Mouse (Mus musculus) heart, embryonic 13.5 days (tissue): ENCODE measurements around the gene Ggta1. TPM values are rescaled to one million over a fixed set of nuclear protein-coding genes. Genes with fewer than 3 reads are reported as not detected.
A peak's percentile ranks its signal among the peaks of the same experiment; 100 is the strongest.

Experiments
- ATAC-seq: fragments of 200-750 bp; cut with Nextera tagmentation; 2 replicates; pipeline ENCODE4 v1.8.0; 2017; ENCODE audit warnings: moderate TSS enrichment; ENCODE audit not compliant: insufficient number of reproducible peaks, low FRiP score, low TSS enrichment; ENCODE audit errors: extremely low read depth
- H3K27ac ChIP-seq: fragments of 300-500 bp; sonication (generic); replicated peaks from 2 replicates; pipeline ENCODE4 v1.5.1; 2015; ENCODE audit warnings: moderate library complexity, mild to moderate bottlenecking, inconsistent platforms
- H3K27me3 ChIP-seq: fragments of 300-500 bp; sonication (generic); replicated peaks from 2 replicates; pipeline ENCODE4 v1.6.1; 2015; ENCODE audit warnings: mild to moderate bottlenecking, inconsistent platforms
- H3K36me3 ChIP-seq: fragments of 300-500 bp; sonication (generic); 2 replicates; pipeline ENCODE4 v1.6.1; 2015; ENCODE audit warnings: mild to moderate bottlenecking, inconsistent platforms
- H3K4me1 ChIP-seq: fragments of 300-500 bp; sonication (generic); 2 replicates; pipeline ENCODE4 v1.6.1; 2015; ENCODE audit warnings: inconsistent platforms
- H3K4me2 ChIP-seq: fragments of 300-500 bp; sonication (generic); 2 replicates; pipeline ENCODE4 v1.6.1; 2015; ENCODE audit warnings: inconsistent platforms, mild to moderate bottlenecking, moderate library complexity
- H3K4me3 ChIP-seq: fragments of 300-500 bp; sonication (generic); 2 replicates; pipeline ENCODE4 v1.5.1; 2015; ENCODE audit warnings: moderate library complexity, mild to moderate bottlenecking, inconsistent platforms
- H3K9ac ChIP-seq: fragments of 300-500 bp; sonication (generic); 2 replicates; pipeline ENCODE4 v1.6.1; 2015; ENCODE audit warnings: inconsistent platforms, mild to moderate bottlenecking, moderate library complexity
- H3K9me3 ChIP-seq: fragments of 300-500 bp; sonication (generic); 2 replicates; pipeline ENCODE4 v1.6.1; 2016; ENCODE audit warnings: inconsistent platforms
- WGBS: fragments of 180-500 bp; shearing (Covaris S2); methylation state at CpG from one replicate; pipeline ENCODE4 v1.1.7; 2015; ENCODE audit warnings: mixed read lengths; 5-methylcytosine and 5-hydroxymethylcytosine counted together
- polyA plus RNA-seq: library from polyadenylated mRNA; unstranded; fragments of >200 nt; fragmentation: Nextera tagmentation; extraction: Ambion mirVana; gene quantifications from 2 replicates; pipeline ENCODE4 v1.2.1, GENCODE M21; 2015

Gene Ggta1
- polyA plus RNA-seq, 1 experiment from 2014 or later: 32.5 TPM

DNA sequence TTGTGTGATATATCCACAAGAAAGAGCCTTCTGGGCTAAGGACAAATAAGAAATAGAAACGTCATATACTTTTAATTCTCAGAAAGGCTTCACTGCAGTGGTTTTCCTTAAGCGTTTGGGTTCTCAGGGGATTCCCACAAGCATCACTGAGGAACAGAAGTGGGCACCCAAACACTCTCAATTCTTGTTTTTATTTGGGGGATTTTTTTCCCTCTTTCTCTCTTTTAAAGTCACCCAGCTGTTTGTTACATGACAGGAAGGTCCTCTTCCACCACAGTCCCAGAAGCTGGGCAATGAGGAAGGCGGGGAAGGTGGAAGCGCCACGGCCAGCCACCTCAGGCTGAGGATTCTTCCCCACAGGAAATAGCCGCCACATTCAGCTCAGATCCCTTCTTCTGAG lies 46.6 kb downstream of the Ggta1 start:
- H3K27me3 ChIP-seq: no peaks in the 10 kb centered on the region
- no peak overlapping the region for H3K9ac ChIP-seq
- no peak for ATAC-seq
- WGBS: 68% methylated on average over 6 of the region's 6 CpGs
- peak overlapping the region; percentile 9; the same call in 1 of the 2 replicates for H3K27ac ChIP-seq
- no peak overlapping the region for H3K4me2 ChIP-seq
- H3K9me3 ChIP-seq: peaks cover 12% of the 10 kb centered on the region
- no peak overlapping the region for H3K4me3 ChIP-seq
- H3K4me1 ChIP-seq: peaks cover 24% of the 10 kb centered on the region
- H3K36me3 ChIP-seq: peaks cover 35% of the 10 kb centered on the region

DNA sequence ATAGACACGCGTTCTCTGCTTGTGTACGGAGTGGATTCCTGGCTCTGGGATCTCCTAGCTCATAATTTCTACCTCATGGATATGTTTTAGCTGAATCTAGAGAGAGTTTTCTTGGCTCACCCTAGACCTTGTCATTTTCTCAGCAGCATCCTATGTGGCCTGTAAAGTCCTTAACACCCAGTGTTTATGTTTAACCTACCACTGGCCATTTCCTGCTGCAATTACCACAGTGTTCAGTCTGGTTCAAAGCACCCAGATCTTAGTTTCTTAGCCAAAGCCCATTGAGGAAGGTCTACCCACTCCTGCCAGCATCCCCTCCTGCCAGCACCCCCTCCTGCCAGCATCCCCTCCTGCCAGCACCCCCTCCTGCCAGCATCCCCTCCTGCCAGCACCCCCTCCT lies 50.2 kb downstream of the Ggta1 start:
- 0 out of 2 replicates have a peak, but pooled peaks cover 3% of the 10 kb centered on the region for H3K9me3 ChIP-seq
- 91% methylated on average over 3 of the region's 3 CpGs for WGBS

DNA sequence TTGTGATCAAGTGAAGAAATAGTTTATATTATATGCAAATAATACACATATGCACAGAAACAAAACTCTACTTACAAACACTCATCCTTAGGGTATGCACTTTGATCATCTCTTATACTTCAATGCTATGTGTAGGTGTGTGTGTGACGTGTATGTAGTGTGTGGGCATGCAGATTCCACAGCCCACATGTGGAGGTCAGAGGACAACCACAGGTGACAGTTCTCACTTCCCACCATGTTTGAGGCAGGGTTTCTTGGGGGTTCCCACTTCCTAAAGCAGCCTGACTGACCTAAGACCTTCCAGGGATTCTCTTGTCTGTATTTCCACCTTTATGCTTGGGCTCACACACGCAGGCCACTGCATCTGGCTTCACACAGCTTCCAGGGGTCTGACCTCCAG lies 50.8 kb downstream of the Ggta1 start:
- Histone ChIP-seq H3K36me3 (peaks cover 34% of the 10 kb centered on the region), H3K9me3 (0 out of 2 replicates have a peak, but pooled peaks cover 3% of the 10 kb centered on the region), H3K4me1 (peaks cover 33% of the 10 kb centered on the region), H3K4me2 (no peak overlapping the region), H3K27me3 (no peaks in the 10 kb centered on the region), H3K27ac (no peak overlapping the region), H3K9ac (no peak overlapping the region), H3K4me3 (no peak overlapping the region)
- 74% methylated on average over 2 of the region's 2 CpGs for WGBS
- no peak for ATAC-seq

More for the DNA sequence above, 50.2 kb downstream of the Ggta1 start:
- H3K27me3 ChIP-seq: no peaks in the 10 kb centered on the region
- H3K9ac ChIP-seq: no peak overlapping the region
- no peak overlapping the region for H3K27ac ChIP-seq
- no peak for ATAC-seq
- no peak overlapping the region for H3K4me3 ChIP-seq
- H3K4me2 ChIP-seq: no peak overlapping the region
- H3K36me3 ChIP-seq: peaks cover 28% of the 10 kb centered on the region
- peaks cover 37% of the 10 kb centered on the region for H3K4me1 ChIP-seq

DNA sequence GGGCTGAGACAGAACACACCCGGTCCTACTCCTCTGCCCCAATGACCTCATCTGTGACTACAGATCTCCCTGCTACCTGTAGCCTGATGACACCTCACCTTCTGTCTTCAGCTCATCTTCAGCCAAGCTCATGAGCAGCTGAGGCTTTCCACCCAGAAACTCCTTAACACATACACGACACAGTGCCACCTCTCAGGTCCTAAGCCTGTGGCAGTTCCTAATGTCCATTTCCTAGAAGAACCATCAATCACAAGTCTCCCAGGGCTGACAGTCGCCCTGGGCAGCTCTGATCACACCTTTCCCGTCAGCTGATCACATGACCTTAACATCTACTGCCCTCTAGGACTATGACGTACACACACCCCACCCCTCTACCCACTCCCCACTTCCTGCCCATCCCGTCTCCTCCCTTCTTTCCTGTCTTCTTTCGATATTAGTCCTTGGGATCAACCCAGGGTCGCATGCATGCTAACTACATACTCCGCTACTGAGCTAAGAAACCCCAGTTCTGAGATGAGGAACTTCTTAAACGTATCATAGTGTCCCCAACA lies 51.3 kb downstream of the Ggta1 start:
- WGBS: 59% methylated on average over 10 of the region's 10 CpGs
- H3K27ac ChIP-seq: no peak overlapping the region

DNA sequence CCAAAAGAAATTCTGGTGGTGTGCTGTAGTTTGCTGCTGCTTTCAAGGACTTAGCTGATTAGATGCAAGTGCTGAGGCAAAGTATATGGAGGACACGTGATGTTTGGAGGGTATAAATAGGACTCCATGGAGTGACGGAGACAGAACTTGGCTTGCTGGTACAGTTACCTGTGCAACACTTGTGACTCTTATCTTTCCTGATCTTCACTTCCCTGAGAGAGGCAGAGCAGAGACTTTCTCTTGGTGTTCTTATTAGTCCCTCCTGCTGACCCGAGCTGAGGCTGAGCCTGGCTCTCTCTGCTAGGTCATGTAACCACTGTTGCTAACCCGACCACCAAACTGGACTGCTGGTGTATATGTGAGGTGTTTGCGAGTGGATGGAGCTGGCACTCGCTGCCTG lies 53.6 kb downstream of the Ggta1 start:
- peaks cover 28% of the 10 kb centered on the region for H3K4me1 ChIP-seq
- 78% methylated on average over 6 of the region's 6 CpGs for WGBS
- peak overlapping the region; percentile 50; the same call in 1 of the 2 replicates for H3K27ac ChIP-seq
- no peak overlapping the region for H3K9ac ChIP-seq
- no peak overlapping the region for H3K4me2 ChIP-seq
- no peak overlapping the region for H3K4me3 ChIP-seq
- H3K27me3 ChIP-seq: no peaks in the 10 kb centered on the region
- H3K36me3 ChIP-seq: peaks cover 58% of the 10 kb centered on the region
- 0 out of 2 replicates have a peak, but pooled peaks cover 3% of the 10 kb centered on the region for H3K9me3 ChIP-seq
- ATAC-seq: no peak

More for the DNA sequence above, 51.3 kb downstream of the Ggta1 start:
- Histone ChIP-seq H3K4me2 (no peak overlapping the region), H3K9ac (no peak overlapping the region), H3K4me1 (peaks cover 29% of the 10 kb centered on the region), H3K9me3 (0 out of 2 replicates have a peak, but pooled peaks cover 3% of the 10 kb centered on the region), H3K36me3 (peaks cover 39% of the 10 kb centered on the region), H3K27me3 (no peaks in the 10 kb centered on the region), H3K4me3 (no peak overlapping the region)
- no peak for ATAC-seq

- no peak overlapping the region for H3K9ac ChIP-seq
- H3K27me3 ChIP-seq: no peaks in the 10 kb centered on the region
- no peak overlapping the region for H3K4me2 ChIP-seq
- H3K27ac ChIP-seq: peak overlapping the region; percentile 50
- H3K36me3 ChIP-seq: peaks cover 63% of the 10 kb centered on the region
- 0 out of 2 replicates have a peak, but pooled peaks cover 3% of the 10 kb centered on the region for H3K9me3 ChIP-seq
- no peak for ATAC-seq
- peaks cover 19% of the 10 kb centered on the region for H3K4me1 ChIP-seq
- no peak overlapping the region for H3K4me3 ChIP-seq
- WGBS: 48% methylated on average over 5 of the region's 5 CpGs
Measured at GRCm38 (mm10) chr2:35408409-35409110, 54.5 kb downstream of the Ggta1 start.

- no peak overlapping the region for H3K9ac ChIP-seq
- ATAC-seq: no peak
- no peaks in the 10 kb centered on the region for H3K27me3 ChIP-seq
- H3K27ac ChIP-seq: peak overlapping the region; percentile 50
- peaks cover 64% of the 10 kb centered on the region for H3K36me3 ChIP-seq
- H3K4me1 ChIP-seq: peaks cover 16% of the 10 kb centered on the region
- 0 out of 2 replicates have a peak, but pooled peaks cover 3% of the 10 kb centered on the region for H3K9me3 ChIP-seq
- WGBS: 57% methylated on average over 7 of the region's 7 CpGs
- H3K4me2 ChIP-seq: no peak overlapping the region
- no peak overlapping the region for H3K4me3 ChIP-seq
Measured at GRCm38 (mm10) chr2:35407878-35408277, 55.2 kb downstream of the Ggta1 start.

- no peaks in the 10 kb centered on the region for H3K27me3 ChIP-seq
- peaks cover 69% of the 10 kb centered on the region for H3K36me3 ChIP-seq
- H3K4me2 ChIP-seq: no peak overlapping the region
- no peak for ATAC-seq
- 82% methylated on average over 6 of the region's 6 CpGs for WGBS
- no peak overlapping the region for H3K27ac ChIP-seq
- no peak overlapping the region for H3K9ac ChIP-seq
- peaks cover 16% of the 10 kb centered on the region for H3K4me1 ChIP-seq
- no peak overlapping the region for H3K4me3 ChIP-seq
- 0 out of 2 replicates have a peak, but pooled peaks cover 3% of the 10 kb centered on the region for H3K9me3 ChIP-seq
Measured at GRCm38 (mm10) chr2:35407266-35407665, 55.8 kb downstream of the Ggta1 start.

DNA sequence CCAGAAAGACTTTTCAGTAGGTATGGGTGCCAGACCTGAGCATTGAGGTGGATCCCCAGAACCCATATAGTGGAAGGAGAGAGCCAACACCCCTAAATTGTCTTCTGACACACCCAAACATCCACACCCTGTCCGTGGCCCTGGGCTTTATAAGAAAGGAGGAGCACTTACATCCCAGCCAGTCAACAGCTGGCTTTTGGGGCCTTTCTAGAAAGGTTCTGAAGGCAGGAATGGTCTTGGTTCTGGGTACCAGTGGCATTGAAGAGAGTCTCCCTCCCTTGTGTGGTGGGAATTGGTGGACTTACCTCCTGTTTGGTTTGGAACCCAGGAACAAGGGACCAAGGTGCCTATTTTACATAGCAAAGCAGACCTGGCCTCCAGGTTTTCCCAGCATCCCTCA lies 56.4 kb downstream of the Ggta1 start:
- Histone ChIP-seq H3K4me3 (no peak overlapping the region), H3K4me2 (no peak overlapping the region), H3K9ac (no peak overlapping the region), H3K9me3 (0 out of 2 replicates have a peak, but pooled peaks cover 3% of the 10 kb centered on the region), H3K4me1 (peaks cover 16% of the 10 kb centered on the region), H3K36me3 (peaks cover 75% of the 10 kb centered on the region), H3K27ac (no peak overlapping the region), H3K27me3 (no peaks in the 10 kb centered on the region)
- ATAC-seq: no peak
- 82% methylated on average over 1 of the region's 1 CpGs for WGBS

- H3K4me2 ChIP-seq: no peak overlapping the region
- H3K27ac ChIP-seq: no peak overlapping the region
- H3K36me3 ChIP-seq: peaks cover 58% of the 10 kb centered on the region
- peaks cover 4% of the 10 kb centered on the region; the same call in 1 of the 2 replicates for H3K4me1 ChIP-seq
- no peaks in the 10 kb centered on the region for H3K9me3 ChIP-seq
- no peak overlapping the region for H3K4me3 ChIP-seq
- H3K27me3 ChIP-seq: no peaks in the 10 kb centered on the region
- 87% methylated on average over 16 of the region's 16 CpGs for WGBS
- ATAC-seq: no peak
- no peak overlapping the region for H3K9ac ChIP-seq
Measured at GRCm38 (mm10) chr2:35402391-35402790, 60.6 kb downstream of the Ggta1 start.

DNA sequence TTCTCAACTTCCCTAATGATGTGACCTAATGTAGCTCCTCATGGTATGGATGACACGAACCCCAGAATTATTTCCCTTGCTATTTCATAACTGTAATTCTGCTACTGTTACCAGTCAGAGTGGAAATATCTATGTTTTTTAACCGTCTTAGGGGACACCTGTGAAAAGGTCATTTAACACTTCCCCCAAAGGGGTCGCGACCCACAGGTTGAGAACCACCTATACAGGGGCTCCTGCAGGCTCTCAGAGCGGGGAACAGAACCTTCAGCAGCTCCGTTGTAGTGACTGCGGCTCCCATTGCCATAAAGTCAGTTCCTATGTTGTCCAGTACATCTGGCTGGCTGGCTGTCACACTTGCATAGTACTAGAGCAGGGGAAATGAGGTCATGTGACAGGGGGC lies 62.3 kb downstream of the Ggta1 start:
- Histone ChIP-seq H3K4me1 (peaks cover 11% of the 10 kb centered on the region), H3K4me2 (no peak overlapping the region), H3K27ac (no peak overlapping the region), H3K9me3 (no peaks in the 10 kb centered on the region), H3K27me3 (no peaks in the 10 kb centered on the region), H3K9ac (no peak overlapping the region), H3K36me3 (peaks cover 41% of the 10 kb centered on the region), H3K4me3 (no peak overlapping the region)
- 86% methylated on average over 7 of the region's 7 CpGs for WGBS
- no peak for ATAC-seq
